Comparison of ENCODE assay signal across 13 mouse cellular contexts in genomic region chr7:72104170-72104569, GRCm38 (mm10).
DNase-seq lines count a peak whose midpoint lies in the region; ATAC-seq and TF ChIP-seq lines count a peak whose summit lies in the region.
"Had no signal": no experiment of that assay in that cellular context is flagged by ENCODE, and none has a peak within 500 bp of the region (broad histone marks: within the 10 kb centered on the region; RNA-seq: fewer than 3 reads in every experiment).

No protein-coding gene starts in this region.

- ATAC-seq in intestine, postnatal 0 days = no peak
- ATAC-seq in intestine, embryonic 15.5 days = no peak
- ATAC-seq in lung, postnatal 0 days = no peak
- no peak for ATAC-seq in CD4-positive, CD25-positive, alpha-beta regulatory T cell, adult 4 months

- H3K4me1 ChIP-seq in intestine, postnatal 0 days (replicated peaks; ENCODE audit: control insufficient read depth, insufficient read depth, low read length) = no peaks in the 10 kb centered on the region
- no peaks in the 10 kb centered on the region for H3K4me1 ChIP-seq in intestine, embryonic 15.5 days (replicated peaks)
- no peaks in the 10 kb centered on the region for H3K4me1 ChIP-seq in lung, postnatal 0 days (ENCODE audit: insufficient read depth, low read depth, low read length)
- H3K4me1 ChIP-seq: lung, embryonic 15.5 days; stomach, embryonic 15.5 days had no signal

- TF ChIP-seq EP300 in lung, postnatal 0 days (IDR thresholded peaks at IDR 0.05) = no peak

- H3K9me3 ChIP-seq in intestine, postnatal 0 days (ENCODE audit: control insufficient read depth) = no peaks in the 10 kb centered on the region
- no peaks in the 10 kb centered on the region for H3K9me3 ChIP-seq in intestine, embryonic 15.5 days
- H3K9me3 ChIP-seq in lung, postnatal 0 days (ENCODE audit: low read length) = no peaks in the 10 kb centered on the region
- H3K9me3 ChIP-seq: lung, embryonic 15.5 days; stomach, embryonic 15.5 days had no signal

- H3K27ac ChIP-seq in intestine, postnatal 0 days (ENCODE audit: low read depth, low read length) = no peak overlapping the region
- no peak overlapping the region for H3K27ac ChIP-seq in intestine, embryonic 15.5 days
- no peak overlapping the region for H3K27ac ChIP-seq in lung, postnatal 0 days (ENCODE audit: low read length)
- H3K27ac ChIP-seq: lung, embryonic 15.5 days; stomach, embryonic 15.5 days had no signal

- WGBS in intestine, postnatal 0 days = 55% methylated on average over 6 of the region's 6 CpGs
- 60% methylated on average over 6 of the region's 6 CpGs for WGBS in intestine, embryonic 15.5 days
- 64% methylated on average over 6 of the region's 6 CpGs for WGBS in lung, postnatal 0 days

- no peaks in the 10 kb centered on the region for H3K27me3 ChIP-seq in intestine, postnatal 0 days (replicated peaks; ENCODE audit: control insufficient read depth, insufficient read depth, low read length)
- H3K27me3 ChIP-seq in intestine, embryonic 15.5 days (replicated peaks) = no peaks in the 10 kb centered on the region
- H3K27me3 ChIP-seq in lung, postnatal 0 days (replicated peaks; ENCODE audit: insufficient read depth, low read length) = no peaks in the 10 kb centered on the region
- H3K27me3 ChIP-seq: lung, embryonic 15.5 days; stomach, embryonic 15.5 days had no signal

- H3K4me2 ChIP-seq in intestine, postnatal 0 days (replicated peaks; ENCODE audit: low read depth) = no peak overlapping the region
- no peak overlapping the region for H3K4me2 ChIP-seq in intestine, embryonic 15.5 days (replicated peaks)
- no peak overlapping the region for H3K4me2 ChIP-seq in lung, postnatal 0 days (replicated peaks; ENCODE audit: low read depth, low read length)
- H3K4me2 ChIP-seq: lung, embryonic 15.5 days; midbrain, embryonic 11.5 days; stomach, embryonic 15.5 days had no signal

- no peak overlapping the region for H3K9ac ChIP-seq in intestine, postnatal 0 days (ENCODE audit: low read depth, low read length)
- H3K9ac ChIP-seq in intestine, embryonic 15.5 days = no peak overlapping the region
- no peak overlapping the region for H3K9ac ChIP-seq in lung, postnatal 0 days (replicated peaks; ENCODE audit: low read depth)
- H3K9ac ChIP-seq: lung, embryonic 15.5 days; stomach, embryonic 15.5 days had no signal

- peak; percentile 6 for DNase-seq in lung, postnatal 0 days (ENCODE audit: low spot score)
- DNase-seq in lung, postnatal 36 days = no peak
- peak; percentile 31 for DNase-seq in ES-CJ7 (ENCODE audit: low read depth, low spot score)
- peak; percentile 50 for DNase-seq in embryo, embryonic 10.5 days (ENCODE audit: low spot score)
- DNase-seq in adrenal gland, adult (ENCODE audit: inconsistent age in 2 of 2, low spot score in 1 of 2) = no peak
- DNase-seq: cerebellum, adult 9-11 months; kidney, adult 11 months had no signal

- H3K4me3 ChIP-seq in intestine, postnatal 0 days (ENCODE audit: low read depth, low read length) = no peak overlapping the region
- no peak overlapping the region for H3K4me3 ChIP-seq in intestine, embryonic 15.5 days (replicated peaks)
- H3K4me3 ChIP-seq in lung, postnatal 0 days (ENCODE audit: low read depth, low read length) = no peak overlapping the region
- H3K4me3 ChIP-seq: lung, embryonic 15.5 days; stomach, embryonic 15.5 days had no signal

- no peaks in the 10 kb centered on the region for H3K36me3 ChIP-seq in intestine, postnatal 0 days (ENCODE audit: control insufficient read depth, insufficient read depth)
- no peaks in the 10 kb centered on the region for H3K36me3 ChIP-seq in intestine, embryonic 15.5 days
- no peaks in the 10 kb centered on the region for H3K36me3 ChIP-seq in lung, postnatal 0 days (ENCODE audit: insufficient read depth, low read length)
- H3K36me3 ChIP-seq: lung, embryonic 15.5 days; stomach, embryonic 15.5 days had no signal

- TF ChIP-seq CTCF in intestine, postnatal 0 days (IDR thresholded peaks at IDR 0.05; ENCODE audit: low read depth) = peak; percentile 44
- TF ChIP-seq CTCF in lung, postnatal 0 days (IDR thresholded peaks at IDR 0.05) = peak; percentile 55

Comparison
In these comparisons a context has a peak if more than half of its experiments do, and no peak if none do; other contexts are left out.
1. DNase-seq: peak in lung, postnatal 0 days (single experiment), ES-CJ7 (single experiment) and embryo, embryonic 10.5 days (single experiment); none in lung, postnatal 36 days (single experiment) and adrenal gland, adult (0 of 2).